Comparison of ENCODE assay signal across 11 mouse cellular contexts in genomic region chr1:150251422-150251821, GRCm38 (mm10).
"Had no signal": no experiment of that assay in that cellular context is flagged by ENCODE, and none has a peak within 500 bp of the region (broad histone marks: within the 10 kb centered on the region; RNA-seq: fewer than 3 reads in every experiment).

No protein-coding gene starts in this region.

- DNase-seq: kidney, postnatal 10 days; kidney, postnatal 4 days; left cerebral cortex, postnatal 4 days; liver; liver, embryonic 13.5 days; liver, postnatal 0 days; right cerebral cortex, postnatal 25 days; thymus, postnatal 4 days had no signal

- H3K9ac ChIP-seq: liver, embryonic 13.5 days; liver, postnatal 0 days; lung, embryonic 15.5 days; midbrain, embryonic 13.5 days had no signal

- ATAC-seq: liver, postnatal 0 days; midbrain, embryonic 13.5 days had no signal

- H3K36me3 ChIP-seq: liver, embryonic 13.5 days; lung, embryonic 15.5 days; midbrain, embryonic 13.5 days had no signal

- H3K27ac ChIP-seq: layer of hippocampus, adult 2 months; liver, embryonic 13.5 days; lung, embryonic 15.5 days; midbrain, embryonic 13.5 days had no signal

- H3K4me3 ChIP-seq: layer of hippocampus, adult 2 months; liver, embryonic 13.5 days; lung, embryonic 15.5 days; midbrain, embryonic 13.5 days had no signal

- H3K27me3 ChIP-seq: liver, embryonic 13.5 days; lung, embryonic 15.5 days; midbrain, embryonic 13.5 days had no signal

- H3K9me3 ChIP-seq: liver, embryonic 13.5 days; lung, embryonic 15.5 days; midbrain, embryonic 13.5 days had no signal

- H3K4me1 ChIP-seq: liver, embryonic 13.5 days; lung, embryonic 15.5 days; midbrain, embryonic 13.5 days had no signal

- H3K4me2 ChIP-seq: liver, embryonic 13.5 days; lung, embryonic 15.5 days; midbrain, embryonic 13.5 days had no signal
